Mouse (Mus musculus): ENCODE results near the gene Hmcn2. TPM values are rescaled to one million over a fixed set of nuclear protein-coding genes. Genes with fewer than 3 reads are reported as not detected.
A peak's percentile ranks its signal among the peaks of the same experiment; 100 is the strongest.

The Hmcn2 gene
- total and polyA plus RNA-seq, 2 experiments from 2014 or later, result 0.54 to 0.68 TPM

GRCm38 (mm10) chr2:31319200-31319599, 5.0 kb downstream of the Hmcn2 start:
- no peaks in the 10 kb centered on the region for H3K9me3 ChIP-seq (ENCODE audit: low read length)
- TF ChIP-seq CTCF (IDR thresholded peaks at IDR 0.05; ENCODE audit: low read depth), result no peak
- no peak overlapping the region for H3K4me2 ChIP-seq (ENCODE audit: low read depth, low read length)
- peaks cover 23% of the 10 kb centered on the region for H3K27me3 ChIP-seq (ENCODE audit: insufficient read depth, low read length)
- no peak for DNase-seq (ENCODE audit: low spot score)
- WGBS, result 80% methylated on average over 2 of the region's 2 CpGs
- no peak overlapping the region for H3K27ac ChIP-seq
- no peak overlapping the region for H3K9ac ChIP-seq (replicated peaks; ENCODE audit: low read length)
- no peaks in the 10 kb centered on the region for H3K36me3 ChIP-seq (ENCODE audit: insufficient read depth, low read length)
- no peaks in the 10 kb centered on the region for H3K4me1 ChIP-seq (ENCODE audit: insufficient read depth, low read length)
- ATAC-seq, result no peak
- no peak overlapping the region for H3K4me3 ChIP-seq (ENCODE audit: low read length)

GRCm38 (mm10) chr2:31327186-31327585, 13.0 kb downstream of the Hmcn2 start:
- 25% methylated on average over 10 of the region's 10 CpGs for WGBS
- Histone ChIP-seq H3K27ac (no peak overlapping the region), H3K4me3 (ENCODE audit: low read length) (no peak overlapping the region), H3K9me3 (ENCODE audit: low read length) (no peaks in the 10 kb centered on the region), H3K4me1 (ENCODE audit: insufficient read depth, low read length) (no peaks in the 10 kb centered on the region), H3K36me3 (ENCODE audit: insufficient read depth, low read length) (no peaks in the 10 kb centered on the region), H3K4me2 (ENCODE audit: low read depth, low read length) (no peak overlapping the region), H3K27me3 (ENCODE audit: insufficient read depth, low read length) (no peaks in the 10 kb centered on the region), H3K9ac (replicated peaks; ENCODE audit: low read length) (no peak overlapping the region)
- TF ChIP-seq CTCF (IDR thresholded peaks at IDR 0.05; ENCODE audit: low read depth), result no peak
- no peak for ATAC-seq
- peak; percentile 23 for DNase-seq (ENCODE audit: low spot score)

- peak; percentile 32 for DNase-seq (ENCODE audit: low spot score)
- H3K9ac ChIP-seq (replicated peaks; ENCODE audit: low read length), result no peak overlapping the region
- H3K36me3 ChIP-seq (ENCODE audit: insufficient read depth, low read length), result no peaks in the 10 kb centered on the region
- ATAC-seq, result no peak
- no peaks in the 10 kb centered on the region for H3K27me3 ChIP-seq (ENCODE audit: insufficient read depth, low read length)
- no peak overlapping the region for H3K4me2 ChIP-seq (ENCODE audit: low read depth, low read length)
- H3K9me3 ChIP-seq (ENCODE audit: low read length), result no peaks in the 10 kb centered on the region
- WGBS, result 37% methylated on average over 12 of the region's 12 CpGs
- no peak for TF ChIP-seq CTCF (IDR thresholded peaks at IDR 0.05; ENCODE audit: low read depth)
- H3K4me3 ChIP-seq (ENCODE audit: low read length), result no peak overlapping the region
- H3K27ac ChIP-seq, result no peak overlapping the region
- peaks cover 7% of the 10 kb centered on the region; the same call in 1 of the 2 replicates for H3K4me1 ChIP-seq (ENCODE audit: insufficient read depth, low read length)
These were observed 23.6 kb downstream of the Hmcn2 start for GRCm38 (mm10) chr2:31337706-31338330.

DNA sequence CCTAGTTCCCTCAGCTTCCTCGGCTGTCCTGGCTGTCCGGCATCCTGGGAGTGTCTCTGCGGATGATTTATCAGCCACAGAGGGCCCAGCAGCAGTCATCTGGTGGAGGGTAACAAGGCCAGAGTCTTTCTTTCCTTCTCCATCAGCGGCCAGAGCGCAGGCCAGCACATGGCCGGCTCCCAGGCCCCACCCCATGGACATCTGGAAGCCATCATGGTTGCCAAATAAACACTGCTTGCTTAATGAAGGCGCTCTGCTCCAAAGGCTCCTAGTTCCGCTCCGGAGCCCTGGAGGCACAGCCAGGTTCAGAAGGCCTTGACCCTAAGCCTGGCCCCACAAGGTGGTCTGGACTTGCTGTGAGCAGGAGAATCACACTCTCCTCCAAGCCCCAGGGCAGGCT, 25.6 kb downstream of the Hmcn2 start:
- no peaks in the 10 kb centered on the region for H3K27me3 ChIP-seq (ENCODE audit: insufficient read depth, low read length)
- WGBS, result 54% methylated on average over 9 of the region's 9 CpGs
- H3K4me3 ChIP-seq (ENCODE audit: low read length), result no peak overlapping the region
- ATAC-seq (no peak), DNase-seq (ENCODE audit: low spot score) (peak; percentile 32)
- no peaks in the 10 kb centered on the region for H3K9me3 ChIP-seq (ENCODE audit: low read length)
- peaks cover 7% of the 10 kb centered on the region; the same call in 1 of the 2 replicates for H3K4me1 ChIP-seq (ENCODE audit: insufficient read depth, low read length)
- TF ChIP-seq CTCF (IDR thresholded peaks at IDR 0.05; ENCODE audit: low read depth), result no peak
- no peak overlapping the region for H3K4me2 ChIP-seq (ENCODE audit: low read depth, low read length)
- H3K27ac ChIP-seq, result no peak overlapping the region
- no peaks in the 10 kb centered on the region for H3K36me3 ChIP-seq (ENCODE audit: insufficient read depth, low read length)
- no peak overlapping the region for H3K9ac ChIP-seq (replicated peaks; ENCODE audit: low read length)

- TF ChIP-seq CTCF (IDR thresholded peaks at IDR 0.05; ENCODE audit: low read depth), result no peak
- Histone ChIP-seq H3K9ac (replicated peaks; ENCODE audit: low read length) (no peak overlapping the region), H3K27me3 (ENCODE audit: insufficient read depth, low read length) (no peaks in the 10 kb centered on the region), H3K27ac (no peak overlapping the region), H3K4me1 (ENCODE audit: insufficient read depth, low read length) (peaks cover 7% of the 10 kb centered on the region; the same call in 1 of the 2 replicates), H3K9me3 (ENCODE audit: low read length) (no peaks in the 10 kb centered on the region), H3K36me3 (ENCODE audit: insufficient read depth, low read length) (no peaks in the 10 kb centered on the region), H3K4me3 (ENCODE audit: low read length) (no peak overlapping the region), H3K4me2 (ENCODE audit: low read depth, low read length) (no peak overlapping the region)
- ATAC-seq (no peak), DNase-seq (ENCODE audit: low spot score) (no peak)
- WGBS, result 72% methylated on average over 8 of the region's 8 CpGs
These were observed 27.7 kb downstream of the Hmcn2 start for GRCm38 (mm10) chr2:31341726-31342535.

GRCm38 (mm10) chr2:31346096-31346495, 31.9 kb downstream of the Hmcn2 start:
- Histone ChIP-seq H3K36me3 (ENCODE audit: insufficient read depth, low read length) (no peaks in the 10 kb centered on the region), H3K9ac (replicated peaks; ENCODE audit: low read length) (no peak overlapping the region), H3K4me2 (ENCODE audit: low read depth, low read length) (no peak overlapping the region), H3K27me3 (ENCODE audit: insufficient read depth, low read length) (no peaks in the 10 kb centered on the region), H3K27ac (no peak overlapping the region), H3K4me3 (ENCODE audit: low read length) (no peak overlapping the region), H3K9me3 (ENCODE audit: low read length) (no peaks in the 10 kb centered on the region), H3K4me1 (ENCODE audit: insufficient read depth, low read length) (no peaks in the 10 kb centered on the region)
- 44% methylated on average over 12 of the region's 12 CpGs for WGBS
- ATAC-seq (no peak), DNase-seq (ENCODE audit: low spot score) (no peak)
- no peak for TF ChIP-seq CTCF (IDR thresholded peaks at IDR 0.05; ENCODE audit: low read depth)

DNA sequence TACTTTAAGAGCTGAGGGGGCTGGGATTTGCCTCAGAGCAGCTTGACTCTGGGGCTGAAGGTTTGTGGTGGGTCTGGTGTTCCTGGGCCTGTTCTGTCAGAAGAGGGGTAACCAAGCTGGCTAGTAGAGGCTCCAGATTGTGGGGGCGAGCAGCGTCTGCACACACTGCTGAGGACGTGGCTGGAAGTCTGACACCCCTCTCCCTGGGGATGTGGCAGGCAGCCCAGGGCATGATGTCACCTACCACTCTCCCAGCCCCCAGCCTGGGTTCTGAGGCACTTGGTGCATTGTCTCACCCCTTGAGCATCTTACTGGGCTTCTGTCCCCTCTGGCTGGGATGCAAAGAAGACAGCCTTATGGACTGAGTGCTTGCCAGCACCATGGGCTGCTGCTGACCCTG, 34.2 kb downstream of the Hmcn2 start:
- no peaks in the 10 kb centered on the region for H3K9me3 ChIP-seq (ENCODE audit: low read length)
- H3K27ac ChIP-seq, result no peak overlapping the region
- TF ChIP-seq CTCF (IDR thresholded peaks at IDR 0.05; ENCODE audit: low read depth), result no peak
- no peaks in the 10 kb centered on the region for H3K4me1 ChIP-seq (ENCODE audit: insufficient read depth, low read length)
- no peak overlapping the region for H3K4me3 ChIP-seq (ENCODE audit: low read length)
- H3K27me3 ChIP-seq (ENCODE audit: insufficient read depth, low read length), result no peaks in the 10 kb centered on the region
- no peak overlapping the region for H3K9ac ChIP-seq (replicated peaks; ENCODE audit: low read length)
- DNase-seq (ENCODE audit: low spot score) (peak; percentile 17), ATAC-seq (no peak)
- H3K4me2 ChIP-seq (ENCODE audit: low read depth, low read length), result no peak overlapping the region
- WGBS, result 49% methylated on average over 3 of the region's 3 CpGs
- no peaks in the 10 kb centered on the region for H3K36me3 ChIP-seq (ENCODE audit: insufficient read depth, low read length)

Measured in hindbrain, postnatal 0 days (tissue).